16 mouse cellular contexts compared by ENCODE assay signal in the genomic region with DNA sequence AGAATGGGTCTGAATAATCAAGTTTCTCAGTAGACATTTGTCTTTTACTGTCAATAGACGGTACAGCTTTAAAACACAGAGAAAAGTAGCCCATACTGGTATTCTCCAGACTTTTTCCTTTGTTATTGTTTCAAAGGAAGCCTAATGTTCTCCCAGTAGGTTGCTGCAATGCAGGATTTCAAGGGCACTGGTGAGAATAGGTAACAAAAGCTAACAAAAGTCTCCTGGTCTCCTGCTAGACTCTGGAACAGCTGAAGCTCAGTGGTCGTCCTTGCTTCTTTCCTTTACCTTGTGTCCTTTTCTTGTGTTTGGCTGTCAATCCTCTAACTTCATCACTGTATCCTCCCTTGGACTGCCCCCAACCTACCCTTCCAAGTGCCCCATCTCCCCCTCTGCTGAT.
"Had no signal": no experiment of that assay in that cellular context is flagged by ENCODE, and none has a peak within 500 bp of the region (broad histone marks: within the 10 kb centered on the region; RNA-seq: fewer than 3 reads in every experiment).

No protein-coding gene starts in this region.

- H3K4me2 ChIP-seq: neural tube, embryonic 13.5 days; neural tube, embryonic 15.5 days; stomach, embryonic 15.5 days had no signal

- H3K9me3 ChIP-seq: neural tube, embryonic 13.5 days; neural tube, embryonic 15.5 days; stomach, embryonic 15.5 days had no signal

- H3K27me3 ChIP-seq: neural tube, embryonic 13.5 days; neural tube, embryonic 15.5 days; stomach, embryonic 15.5 days had no signal

- H3K4me3 ChIP-seq: neural tube, embryonic 13.5 days; neural tube, embryonic 15.5 days; stomach, embryonic 15.5 days had no signal

- H3K36me3 ChIP-seq: neural tube, embryonic 13.5 days; neural tube, embryonic 15.5 days; stomach, embryonic 15.5 days had no signal

- H3K27ac ChIP-seq: neural tube, embryonic 13.5 days; neural tube, embryonic 15.5 days; stomach, embryonic 15.5 days; stomach, postnatal 0 days had no signal

- H3K9ac ChIP-seq: neural tube, embryonic 13.5 days; neural tube, embryonic 15.5 days; stomach, embryonic 15.5 days had no signal

- DNase-seq: retina, postnatal 1 day; right cerebral cortex, adult 18-20 months; right cerebral cortex, postnatal 14 days; right cerebral cortex, postnatal 25 days; right cerebral cortex, postnatal 4 days; spleen, adult 18-20 months; thymus, adult 18-20 months; thymus, adult 2 months; thymus, postnatal 14 days; thymus, postnatal 25 days; thymus, postnatal 36 days; thymus, postnatal 4 days had no signal

- H3K4me1 ChIP-seq: neural tube, embryonic 15.5 days; stomach, embryonic 15.5 days had no signal
